ENCODE assay signal across 29 mouse cellular contexts in genomic region chr12:70431428-70431827, GRCm38 (mm10). TPM values are rescaled to one million over a fixed set of nuclear protein-coding genes. Genes with fewer than 3 reads are reported as not detected.
DNase-seq lines count a peak whose midpoint lies in the region; ATAC-seq lines count a peak whose summit lies in the region.
"Had no signal": no experiment of that assay in that cellular context is flagged by ENCODE, and none has a peak within 500 bp of the region (broad histone marks: within the 10 kb centered on the region; RNA-seq: fewer than 3 reads in every experiment).

No protein-coding gene starts in this region.

- no peak for ATAC-seq in cerebellum, adult (ENCODE audit: insufficient number of reproducible peaks, low FRiP score, low TSS enrichment)
- ATAC-seq in forebrain, embryonic 16.5 days: peak; percentile 90
- ATAC-seq: CD4-positive, CD25-positive, alpha-beta regulatory T cell, adult 4 months; intestine, embryonic 16.5 days; midbrain, embryonic 16.5 days had no signal

- H3K9me3 ChIP-seq in forebrain, embryonic 16.5 days (ENCODE audit: control insufficient read depth, low read length): no peaks in the 10 kb centered on the region
- H3K9me3 ChIP-seq: embryonic facial prominence, embryonic 12.5 days; heart, embryonic 12.5 days; hindbrain, embryonic 13.5 days; lung, embryonic 15.5 days; neural tube, embryonic 12.5 days had no signal

- DNase-seq in cerebellum, postnatal 14 days: peak; percentile 18 to 42
- DNase-seq in left cerebral cortex, postnatal 4 days: peak; percentile 12
- DNase-seq in left cerebral cortex, adult 18-20 months (ENCODE audit: low spot score in 2 of 2): no peak
- DNase-seq in right cerebral cortex, postnatal 10 days (ENCODE audit: low spot score in 2 of 2): peak; percentile 30 to 41
- no peak for DNase-seq in right cerebral cortex, postnatal 25 days
- DNase-seq in layer of hippocampus, postnatal 36 days: no peak
- DNase-seq: cerebellum, adult 2 months; embryo, embryonic 11 days; heart, adult 2 months; heart, postnatal 4 days; kidney, adult 9 months; kidney, postnatal 14 days; layer of hippocampus, adult 9-11 months; lung, postnatal 36 days; retina, postnatal 1 day; thymus, adult 2 months; thymus, postnatal 36 days had no signal

- peak overlapping the region; percentile 63 for H3K27ac ChIP-seq in forebrain, embryonic 16.5 days (ENCODE audit: low read length)
- H3K27ac ChIP-seq: embryonic facial prominence, embryonic 12.5 days; heart, adult 2 months; hindbrain, embryonic 13.5 days; liver, embryonic 14.5 days; lung, embryonic 15.5 days; neural tube, embryonic 12.5 days had no signal

- H3K27me3 ChIP-seq in forebrain, embryonic 16.5 days (replicated peaks; ENCODE audit: control insufficient read depth, insufficient read depth, low read length): no peaks in the 10 kb centered on the region
- H3K27me3 ChIP-seq: embryonic facial prominence, embryonic 12.5 days; heart, embryonic 12.5 days; hindbrain, embryonic 13.5 days; lung, embryonic 15.5 days; neural tube, embryonic 12.5 days had no signal

- H3K4me2 ChIP-seq in forebrain, embryonic 16.5 days (ENCODE audit: low read length): no peak overlapping the region
- H3K4me2 ChIP-seq: embryonic facial prominence, embryonic 12.5 days; heart, embryonic 12.5 days; hindbrain, embryonic 13.5 days; lung, embryonic 15.5 days; midbrain, embryonic 11.5 days; neural tube, embryonic 12.5 days had no signal

- H3K4me3 ChIP-seq in forebrain, embryonic 16.5 days (replicated peaks; ENCODE audit: low read length): no peak overlapping the region
- H3K4me3 ChIP-seq: embryonic facial prominence, embryonic 12.5 days; heart, adult 2 months; heart, embryonic 12.5 days; hindbrain, embryonic 13.5 days; lung, embryonic 15.5 days; neural tube, embryonic 12.5 days had no signal

- no peaks in the 10 kb centered on the region for H3K36me3 ChIP-seq in forebrain, embryonic 16.5 days (ENCODE audit: control insufficient read depth, insufficient read depth)
- H3K36me3 ChIP-seq: embryonic facial prominence, embryonic 12.5 days; heart, embryonic 12.5 days; hindbrain, embryonic 13.5 days; lung, embryonic 15.5 days; neural tube, embryonic 12.5 days had no signal

- intact Hi-C loops in left cerebral cortex, postnatal 4 days (cut with DNase I): loop anchor here (10.0 kb wide), 1 partner anchor 197 kb away; the partner anchor contains the start of gene Pygl

- no peak overlapping the region for H3K9ac ChIP-seq in forebrain, embryonic 16.5 days (replicated peaks; ENCODE audit: low read depth, low read length)
- H3K9ac ChIP-seq: embryonic facial prominence, embryonic 12.5 days; heart, embryonic 12.5 days; hindbrain, embryonic 13.5 days; liver, embryonic 14.5 days; lung, embryonic 15.5 days; neural tube, embryonic 12.5 days had no signal

- peaks cover 11% of the 10 kb centered on the region for H3K4me1 ChIP-seq in forebrain, embryonic 16.5 days (replicated peaks; ENCODE audit: control insufficient read depth, insufficient read depth, low read length)
- H3K4me1 ChIP-seq: embryonic facial prominence, embryonic 12.5 days; heart, embryonic 12.5 days; lung, embryonic 15.5 days had no signal

- 22% methylated on average over 5 of the region's 5 CpGs for WGBS in forebrain, embryonic 16.5 days

RNA-seq across cellular contexts. Expression of gene Tmx1, which starts 21.5 kb away (rescaled TPM):
- 10 to 100 TPM; 41.3 to 41.8 TPM for total RNA-seq in left cerebral cortex, postnatal 4 days (2021)
- total RNA-seq in left cerebral cortex, adult 18-20 months (2021): 10 to 100 TPM; 28.7 to 30.2 TPM
- 128 and 141 TPM in 2 replicates for polyA plus RNA-seq in forebrain, embryonic 16.5 days (2015; fragmentation: Nextera tagmentation; extraction: Ambion mirVana)
- 10 to 100 TPM; 31.7 to 35.9 TPM for total RNA-seq in layer of hippocampus, postnatal 36 days (2021)

Comparison
In these comparisons a context has a peak if more than half of its experiments do, and no peak if none do; other contexts are left out.
1. DNase-seq: peak in cerebellum, postnatal 14 days (2 of 2), left cerebral cortex, postnatal 4 days (single experiment) and right cerebral cortex, postnatal 10 days (2 of 2); none in left cerebral cortex, adult 18-20 months (0 of 2), right cerebral cortex, postnatal 25 days (single experiment) and layer of hippocampus, postnatal 36 days (0 of 2).